Mouse (Mus musculus): ENCODE results near the gene Olfr814. TPM values are rescaled to one million over a fixed set of nuclear protein-coding genes. Genes with fewer than 3 reads are reported as not detected.

Gene Olfr814
- polyA plus RNA-seq, 1 experiment = not detected

GRCm38 (mm10) chr10:129847343-129847742, 32.3 kb downstream of the Olfr814 start:
- Histone ChIP-seq H3K27me3 (ENCODE audit: control insufficient read depth, insufficient read depth, insufficient read length) (no peaks in the 10 kb centered on the region), H3ac (ENCODE audit: control insufficient read depth, insufficient read length) (no peak overlapping the region)
- TF ChIP-seq CEBPB (IDR thresholded peaks at IDR 0.05; ENCODE audit: insufficient read depth, poor library complexity, severe bottlenecking) = no peak
- TF ChIP-seq TCF12 (IDR thresholded peaks at IDR 0.05; ENCODE audit: insufficient read depth, poor library complexity, severe bottlenecking) = no peak
- no peak for TF ChIP-seq MAX (IDR thresholded peaks at IDR 0.05; ENCODE audit: low read depth)
- TF ChIP-seq USF1 (IDR thresholded peaks at IDR 0.05; ENCODE audit: low read depth) = no peak
- no peak for TF ChIP-seq REST (IDR thresholded peaks at IDR 0.05; ENCODE audit: insufficient read depth, insufficient read length)
- no peak for TF ChIP-seq MYOD1 (IDR thresholded peaks at IDR 0.05; ENCODE audit: control insufficient read depth in 1 of 3, insufficient read length in 2 of 3, low read depth in 2 of 3)
- TF ChIP-seq E2F4 (IDR thresholded peaks at IDR 0.05; ENCODE audit: insufficient read depth) = no peak
- TF ChIP-seq POLR2AphosphoS2 (IDR thresholded peaks at IDR 0.05; ENCODE audit: insufficient read length, low read depth) = no peak
- no peak for TF ChIP-seq TCF3 (IDR thresholded peaks at IDR 0.05; ENCODE audit: insufficient read length, low read depth)
- TF ChIP-seq MYOG (IDR thresholded peaks at IDR 0.05; ENCODE audit: control insufficient read depth in 1 of 3, insufficient read depth in 1 of 3, insufficient read length in 2 of 3, low read depth in 2 of 3) = no peak
- no peak for TF ChIP-seq SRF (IDR thresholded peaks at IDR 0.05; ENCODE audit: control insufficient read depth, insufficient read length, low read depth)
- TF ChIP-seq POLR2A (IDR thresholded peaks at IDR 0.05; ENCODE audit: insufficient read length, low read depth) = no peak

DNA sequence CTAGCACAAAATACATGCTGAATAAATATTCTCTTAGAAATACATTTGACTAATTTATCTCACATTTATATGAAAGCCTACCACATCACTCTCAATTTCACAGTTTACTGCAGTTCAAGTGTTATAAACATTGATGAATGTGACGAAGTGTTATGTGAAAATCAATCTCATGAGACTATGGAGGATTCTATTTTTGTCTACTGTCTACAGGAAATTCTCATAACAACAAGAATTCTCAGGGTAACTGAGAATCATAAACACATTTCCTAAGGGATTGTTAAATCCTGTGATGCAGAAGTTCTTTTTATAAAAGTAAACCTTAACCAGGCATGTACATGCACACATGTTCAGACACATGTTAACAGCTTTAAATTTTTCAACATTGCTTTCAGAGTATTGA, 33.7 kb downstream of the Olfr814 start, which contains the start of gene Olfr812:
Gene Olfr812 (minus strand): TSS at position 101 of the 400 bp plus-strand sequence.
- H3K36me3 ChIP-seq (ENCODE audit: control insufficient read depth, insufficient read depth) = no peaks in the 10 kb centered on the region
- no peak within 1 kb of the TSS for H3K4me2 ChIP-seq (ENCODE audit: low read depth)
- H3K4me3 ChIP-seq = no peak within 1 kb of the TSS
- H3ac ChIP-seq (ENCODE audit: control insufficient read depth, insufficient read length) = no peak within 1 kb of the TSS
- H3K79me2 ChIP-seq (ENCODE audit: control insufficient read depth, insufficient read depth) = no peaks in the 10 kb centered on the region
- H3K27me3 ChIP-seq (ENCODE audit: control insufficient read depth, insufficient read depth, insufficient read length) = no peaks in the 10 kb centered on the region
- TF ChIP-seq E2F4 (IDR thresholded peaks at IDR 0.05; ENCODE audit: insufficient read depth) = no peak
- no peak for TF ChIP-seq MYOG (IDR thresholded peaks at IDR 0.05; ENCODE audit: control insufficient read depth in 1 of 3, insufficient read depth in 1 of 3, insufficient read length in 2 of 3, low read depth in 2 of 3)
- no peak for TF ChIP-seq REST (IDR thresholded peaks at IDR 0.05; ENCODE audit: insufficient read depth, insufficient read length)
- TF ChIP-seq MYOD1 (IDR thresholded peaks at IDR 0.05; ENCODE audit: control insufficient read depth in 1 of 3, insufficient read length in 2 of 3, low read depth in 2 of 3) = no peak
- no peak for TF ChIP-seq MAX (IDR thresholded peaks at IDR 0.05; ENCODE audit: low read depth)
- no peak for TF ChIP-seq TCF12 (IDR thresholded peaks at IDR 0.05; ENCODE audit: insufficient read depth, poor library complexity, severe bottlenecking)
- no peak for TF ChIP-seq CEBPB (IDR thresholded peaks at IDR 0.05; ENCODE audit: insufficient read depth, poor library complexity, severe bottlenecking)
- TF ChIP-seq USF1 (IDR thresholded peaks at IDR 0.05; ENCODE audit: low read depth) = no peak
- TF ChIP-seq POLR2AphosphoS2 (IDR thresholded peaks at IDR 0.05; ENCODE audit: insufficient read length, low read depth) = no peak
- TF ChIP-seq TCF3 (IDR thresholded peaks at IDR 0.05; ENCODE audit: insufficient read length, low read depth) = no peak
- TF ChIP-seq POLR2A (IDR thresholded peaks at IDR 0.05; ENCODE audit: insufficient read length, low read depth) = no peak

More at GRCm38 (mm10) chr10:129847343-129847742, 32.3 kb downstream of the Olfr814 start:
- H3K36me3 ChIP-seq (ENCODE audit: control insufficient read depth, insufficient read depth) = no peaks in the 10 kb centered on the region
- no peak overlapping the region for H3K4me3 ChIP-seq
- H3K4me2 ChIP-seq (ENCODE audit: low read depth) = no peak overlapping the region
- H3K79me2 ChIP-seq (ENCODE audit: control insufficient read depth, insufficient read depth) = no peaks in the 10 kb centered on the region

Other genes with a start within 250 kb of the Olfr814 start
- gene Olfr799, start 242.4 kb downstream of the Olfr814 start, polyA plus RNA-seq (2012; fragmentation: generic; extraction: Trizol) = not detected
- not detected for gene Olfr800, start 222.2 kb downstream of the Olfr814 start, polyA plus RNA-seq (2012; fragmentation: generic; extraction: Trizol)
- gene Olfr801, start 206.0 kb downstream of the Olfr814 start, polyA plus RNA-seq (2012; fragmentation: generic; extraction: Trizol) = not detected
- gene Olfr802, start 191.7 kb downstream of the Olfr814 start, polyA plus RNA-seq (2012; fragmentation: generic; extraction: Trizol) = not detected
- gene Olfr803, start 185.6 kb downstream of the Olfr814 start, polyA plus RNA-seq (2012; fragmentation: generic; extraction: Trizol) = not detected
- not detected for gene Olfr804, start 176.6 kb downstream of the Olfr814 start, polyA plus RNA-seq (2012; fragmentation: generic; extraction: Trizol)
- gene Olfr805, start 150.5 kb downstream of the Olfr814 start, polyA plus RNA-seq (2012; fragmentation: generic; extraction: Trizol) = 0.08 TPM
- gene Olfr806, start 137.9 kb downstream of the Olfr814 start, polyA plus RNA-seq (2012; fragmentation: generic; extraction: Trizol) = not detected
- gene Olfr807, start 122.1 kb downstream of the Olfr814 start, polyA plus RNA-seq (2012; fragmentation: generic; extraction: Trizol) = not detected
- gene Olfr808, start 114.4 kb downstream of the Olfr814 start, polyA plus RNA-seq (2012; fragmentation: generic; extraction: Trizol) = not detected
- gene Olfr809, start 105.2 kb downstream of the Olfr814 start, polyA plus RNA-seq (2012; fragmentation: generic; extraction: Trizol) = not detected
- gene Olfr810, start 84.9 kb downstream of the Olfr814 start, polyA plus RNA-seq (2012; fragmentation: generic; extraction: Trizol) = 0.04 TPM
- gene Olfr811, start 75.5 kb downstream of the Olfr814 start, polyA plus RNA-seq (2012; fragmentation: generic; extraction: Trizol) = not detected
- gene Olfr812, start 33.8 kb downstream of the Olfr814 start, polyA plus RNA-seq (2012; fragmentation: generic; extraction: Trizol) = not detected
- not detected for gene Olfr813, start 24.5 kb downstream of the Olfr814 start, polyA plus RNA-seq (2012; fragmentation: generic; extraction: Trizol)
- gene Olfr815, start 26.0 kb upstream of the Olfr814 start, polyA plus RNA-seq (2012; fragmentation: generic; extraction: Trizol) = not detected
- not detected for gene Olfr816, start 35.7 kb upstream of the Olfr814 start, polyA plus RNA-seq (2012; fragmentation: generic; extraction: Trizol)
- gene Olfr818, start 69.2 kb upstream of the Olfr814 start, polyA plus RNA-seq (2012; fragmentation: generic; extraction: Trizol) = not detected
- not detected for gene Olfr819, start 87.4 kb upstream of the Olfr814 start, polyA plus RNA-seq (2012; fragmentation: generic; extraction: Trizol)
- not detected for gene Olfr247, start 96.3 kb upstream of the Olfr814 start, polyA plus RNA-seq (2012; fragmentation: generic; extraction: Trizol)
- not detected for gene Gm10310, start 105.2 kb upstream of the Olfr814 start, polyA plus RNA-seq (2012; fragmentation: generic; extraction: Trizol)
- not detected for gene Olfr820, start 132.8 kb upstream of the Olfr814 start, polyA plus RNA-seq (2012; fragmentation: generic; extraction: Trizol)
- gene Olfr821, start 150.5 kb upstream of the Olfr814 start, polyA plus RNA-seq (2012; fragmentation: generic; extraction: Trizol) = not detected
- gene Olfr822, start 191.4 kb upstream of the Olfr814 start, polyA plus RNA-seq (2012; fragmentation: generic; extraction: Trizol) = not detected
- not detected for gene Olfr823, start 235.5 kb upstream of the Olfr814 start, polyA plus RNA-seq (2012; fragmentation: generic; extraction: Trizol)